Mouse (Mus musculus) limb, embryonic 12.5 days (tissue): ENCODE results near the gene Chd4. TPM values are rescaled to one million over a fixed set of nuclear protein-coding genes. Genes with fewer than 3 reads are reported as not detected.
A peak's percentile ranks its signal among the peaks of the same experiment; 100 is the strongest.

Source experiments
- ATAC-seq: fragments of 200-750 bp; cut with Nextera tagmentation; 2 replicates; pipeline ENCODE4 v1.8.0; 2017; ENCODE audit warnings: low read depth, moderate TSS enrichment; ENCODE audit not compliant: insufficient number of reproducible peaks, insufficient read depth, low FRiP score, low TSS enrichment
- H3K27ac ChIP-seq: fragments of 300-500 bp; sonication (generic); 2 replicates; pipeline ENCODE4 v1.5.1; 2016; ENCODE audit warnings: mild to moderate bottlenecking, moderate library complexity
- H3K27me3 ChIP-seq: fragments of 300-500 bp; sonication (generic); 2 replicates; pipeline ENCODE4 v1.6.1; 2016; ENCODE audit warnings: mild to moderate bottlenecking, moderate library complexity
- H3K36me3 ChIP-seq: fragments of 300-500 bp; sonication (generic); 2 replicates; pipeline ENCODE4 v1.6.1; 2016; ENCODE audit warnings: mild to moderate bottlenecking, moderate library complexity
- H3K4me1 ChIP-seq: fragments of 300-500 bp; sonication (generic); replicated peaks from 2 replicates; pipeline ENCODE4 v1.6.1; 2016
- H3K4me2 ChIP-seq: fragments of 300-500 bp; sonication (generic); 2 replicates; pipeline ENCODE4 v1.6.1; 2016; ENCODE audit warnings: mild to moderate bottlenecking, moderate library complexity
- H3K4me3 ChIP-seq: fragments of 300-500 bp; sonication (generic); replicated peaks from 2 replicates; pipeline ENCODE4 v1.5.1; 2016; ENCODE audit warnings: mild to moderate bottlenecking
- H3K9ac ChIP-seq: fragments of 300-500 bp; sonication (generic); replicated peaks from 2 replicates; pipeline ENCODE4 v1.6.1; 2016; ENCODE audit warnings: mild to moderate bottlenecking, moderate library complexity
- H3K9me3 ChIP-seq: fragments of 300-500 bp; sonication (generic); 2 replicates; pipeline ENCODE4 v1.6.1; 2016; ENCODE audit warnings: mild to moderate bottlenecking, moderate library complexity
- WGBS: fragments of 180-500 bp; shearing (Covaris S2); methylation state at CpG from one replicate; pipeline ENCODE4 v1.1.7; 2016; 5-methylcytosine and 5-hydroxymethylcytosine counted together
- polyA plus RNA-seq: library from polyadenylated mRNA; unstranded; fragments of >200 nt; fragmentation: Nextera tagmentation; extraction: Ambion mirVana; gene quantifications from 2 replicates; pipeline ENCODE4 v1.2.1, GENCODE M21; 2016

Chd4 gene
- polyA plus RNA-seq, 1 experiment from 2014 or later: 106 TPM

- H3K9ac ChIP-seq: no peak overlapping the region
- peaks cover 59% of the 10 kb centered on the region for H3K36me3 ChIP-seq
- H3K27me3 ChIP-seq: no peaks in the 10 kb centered on the region
- H3K4me3 ChIP-seq: 0 out of 2 replicates have a peak overlapping the region, but pooled peaks have one; percentile 1
- H3K9me3 ChIP-seq: no peaks in the 10 kb centered on the region
- no peak for ATAC-seq
- H3K4me2 ChIP-seq: no peak overlapping the region
- H3K27ac ChIP-seq: peak overlapping the region; percentile 50; the same call in 1 of the 2 replicates
- peaks cover 36% of the 10 kb centered on the region for H3K4me1 ChIP-seq
- 80% methylated on average over 9 of the region's 9 CpGs for WGBS
Measured at GRCm38 (mm10) chr6:125143904-125144303, 48.1 kb downstream of the Chd4 start.

- peaks cover 55% of the 10 kb centered on the region for H3K36me3 ChIP-seq
- peak within 1 kb of the TSS; percentile 95 for H3K27ac ChIP-seq
- peak within 1 kb of the TSS; percentile 97 for H3K4me2 ChIP-seq
- H3K27me3 ChIP-seq: no peaks in the 10 kb centered on the region
- WGBS: under 1% methylated on average over 16 of the region's 16 CpGs
- H3K9ac ChIP-seq: peak within 1 kb of the TSS; percentile 90
- H3K4me3 ChIP-seq: peak within 1 kb of the TSS; percentile 82
- H3K4me1 ChIP-seq: peaks cover 40% of the 10 kb centered on the region
- no peaks in the 10 kb centered on the region for H3K9me3 ChIP-seq
- peak; percentile 90 for ATAC-seq
Measured at GRCm38 (mm10) chr6:125145001-125145400, 49.2 kb downstream of the Chd4 start, which contains the start of gene Iffo1. Gene Iffo1 (plus strand): TSS chr6:125145241.

- ATAC-seq: peak; percentile 63; the same call in 1 of the 2 replicates
- Histone ChIP-seq H3K27me3 (no peaks in the 10 kb centered on the region), H3K4me2 (peak overlapping the region; percentile 97), H3K4me1 (peaks cover 40% of the 10 kb centered on the region), H3K9ac (peak overlapping the region; percentile 90), H3K9me3 (no peaks in the 10 kb centered on the region), H3K36me3 (peaks cover 50% of the 10 kb centered on the region), H3K27ac (peak overlapping the region; percentile 95), H3K4me3 (peak overlapping the region; percentile 82)
- under 1% methylated on average over 35 of the region's 35 CpGs for WGBS
Measured at GRCm38 (mm10) chr6:125145479-125145951, 49.7 kb downstream of the Chd4 start.

- WGBS: 55% methylated on average over 7 of the region's 7 CpGs
- H3K27me3 ChIP-seq: no peaks in the 10 kb centered on the region
- peak overlapping the region; percentile 97 for H3K4me2 ChIP-seq
- H3K4me1 ChIP-seq: peaks cover 40% of the 10 kb centered on the region
- peak overlapping the region; percentile 90 for H3K9ac ChIP-seq
- ATAC-seq: no peak
- H3K4me3 ChIP-seq: peak overlapping the region; percentile 82
- H3K36me3 ChIP-seq: peaks cover 48% of the 10 kb centered on the region
- H3K27ac ChIP-seq: peak overlapping the region; percentile 95; the same call in 1 of the 2 replicates
- no peaks in the 10 kb centered on the region for H3K9me3 ChIP-seq
Measured at GRCm38 (mm10) chr6:125146148-125146547, 50.4 kb downstream of the Chd4 start.

- Histone ChIP-seq H3K36me3 (peaks cover 48% of the 10 kb centered on the region), H3K9ac (peak overlapping the region; percentile 90), H3K27ac (0 out of 2 replicates have a peak overlapping the region, but pooled peaks have one; percentile 31), H3K4me3 (peak overlapping the region; percentile 82), H3K4me1 (peaks cover 40% of the 10 kb centered on the region), H3K9me3 (no peaks in the 10 kb centered on the region), H3K27me3 (no peaks in the 10 kb centered on the region), H3K4me2 (peak overlapping the region; percentile 97)
- 87% methylated on average over 4 of the region's 4 CpGs for WGBS
- ATAC-seq: no peak
Measured at GRCm38 (mm10) chr6:125146797-125147196, 51.0 kb downstream of the Chd4 start.

GRCm38 (mm10) chr6:125147329-125147728, 51.5 kb downstream of the Chd4 start:
- 0 out of 2 replicates have a peak overlapping the region, but pooled peaks have one; percentile 1 for H3K27ac ChIP-seq
- H3K4me2 ChIP-seq: peak overlapping the region; percentile 97; the same call in 1 of the 2 replicates
- H3K4me3 ChIP-seq: 0 out of 2 replicates have a peak overlapping the region, but pooled peaks have one; percentile 82
- H3K9me3 ChIP-seq: no peaks in the 10 kb centered on the region
- peaks cover 48% of the 10 kb centered on the region for H3K36me3 ChIP-seq
- no peak for ATAC-seq
- no peaks in the 10 kb centered on the region for H3K27me3 ChIP-seq
- WGBS: 67% methylated on average over 9 of the region's 10 CpGs
- H3K9ac ChIP-seq: 0 out of 2 replicates have a peak overlapping the region, but pooled peaks have one; percentile 28
- H3K4me1 ChIP-seq: peaks cover 40% of the 10 kb centered on the region

GRCm38 (mm10) chr6:125148251-125148925, 52.6 kb downstream of the Chd4 start:
- ATAC-seq: no peak
- H3K4me3 ChIP-seq: no peak overlapping the region; the same call in 1 of the 2 replicates
- H3K27me3 ChIP-seq: no peaks in the 10 kb centered on the region
- WGBS: 75% methylated on average over 18 of the region's 18 CpGs
- peak overlapping the region; percentile 37; the same call in 1 of the 2 replicates for H3K9ac ChIP-seq
- peaks cover 49% of the 10 kb centered on the region for H3K36me3 ChIP-seq
- peak overlapping the region; percentile 53; the same call in 1 of the 2 replicates for H3K27ac ChIP-seq
- peak overlapping the region; percentile 1; the same call in 1 of the 2 replicates for H3K4me2 ChIP-seq
- peaks cover 40% of the 10 kb centered on the region for H3K4me1 ChIP-seq
- H3K9me3 ChIP-seq: no peaks in the 10 kb centered on the region

- no peak for ATAC-seq
- H3K4me1 ChIP-seq: peaks cover 39% of the 10 kb centered on the region
- H3K4me3 ChIP-seq: no peak overlapping the region; the same call in 1 of the 2 replicates
Measured at GRCm38 (mm10) chr6:125148926-125149568, 53.3 kb downstream of the Chd4 start.

GRCm38 (mm10) chr6:125149569-125149950, 53.8 kb downstream of the Chd4 start:
- no peak overlapping the region for H3K4me2 ChIP-seq
- WGBS: 74% methylated on average over 7 of the region's 7 CpGs
- H3K27ac ChIP-seq: peak overlapping the region; percentile 53; the same call in 1 of the 2 replicates
- H3K9me3 ChIP-seq: no peaks in the 10 kb centered on the region
- no peak overlapping the region for H3K4me3 ChIP-seq
- H3K27me3 ChIP-seq: no peaks in the 10 kb centered on the region
- no peak for ATAC-seq
- peaks cover 34% of the 10 kb centered on the region for H3K4me1 ChIP-seq
- no peak overlapping the region for H3K9ac ChIP-seq
- H3K36me3 ChIP-seq: peaks cover 49% of the 10 kb centered on the region

More at GRCm38 (mm10) chr6:125148926-125149568, 53.3 kb downstream of the Chd4 start:
- Histone ChIP-seq H3K27me3 (no peaks in the 10 kb centered on the region), H3K36me3 (peaks cover 50% of the 10 kb centered on the region), H3K27ac (peak overlapping the region; percentile 53), H3K9me3 (no peaks in the 10 kb centered on the region), H3K4me2 (peak overlapping the region; percentile 1; the same call in 1 of the 2 replicates), H3K9ac (no peak overlapping the region; the same call in 1 of the 2 replicates)
- WGBS: 77% methylated on average over 16 of the region's 16 CpGs

- Histone ChIP-seq H3K27ac (no peak overlapping the region), H3K4me3 (no peak overlapping the region), H3K27me3 (no peaks in the 10 kb centered on the region), H3K9ac (0 out of 2 replicates have a peak overlapping the region, but pooled peaks have one; percentile 12), H3K4me1 (peaks cover 12% of the 10 kb centered on the region; the same call in 1 of the 2 replicates), H3K9me3 (no peaks in the 10 kb centered on the region), H3K36me3 (peaks cover 75% of the 10 kb centered on the region), H3K4me2 (no peak overlapping the region)
- 81% methylated on average over 22 of the region's 22 CpGs for WGBS
- no peak for ATAC-seq
Measured at GRCm38 (mm10) chr6:125152212-125153017, 56.6 kb downstream of the Chd4 start.
